Mouse (Mus musculus) large intestine, adult 2 months (tissue): ENCODE data around the gene Slc38a4. TPM values are rescaled to one million over a fixed set of nuclear protein-coding genes. Genes with fewer than 3 reads are reported as not detected.

Experiments
- DNase-seq: peaks from one replicate; pipeline ENCODE4 v3.0.0-alpha.2; 2012; ENCODE audit warnings: low read depth, low spot score
- whole genome bisulfite sequencing: fragments of 180-500 bp; shearing (Covaris S2); methylation state at CpG from one replicate; pipeline ENCODE4 v1.1.7; 2018; 5-methylcytosine and 5-hydroxymethylcytosine counted together
- polyA plus RNA-seq: library from polyadenylated mRNA; depleted of rRNA; stranded (reverse); fragments of >200 nt; gene quantifications from 2 replicates; pipeline ENCODE4 v1.2.3, GENCODE M21; 2012

The Slc38a4 gene
- polyA plus RNA-seq, 1 experiment = 0.30 TPM

GRCm38 (mm10) chr15:96985618-96986017, 70.1 kb downstream of the Slc38a4 start:
- 46% methylated on average over 8 of the region's 8 CpGs for WGBS

GRCm38 (mm10) chr15:96983581-96984330, 72.0 kb downstream of the Slc38a4 start:
- 71% methylated on average over 13 of the region's 13 CpGs for WGBS
- no peak for DNase-seq

More at GRCm38 (mm10) chr15:96985618-96986017, 70.1 kb downstream of the Slc38a4 start:
- DNase-seq = no peak

GRCm38 (mm10) chr15:96975125-96975524, 80.6 kb downstream of the Slc38a4 start:
- no peak for DNase-seq
- WGBS = 70% methylated on average over 9 of the region's 9 CpGs

- DNase-seq = no peak
- 87% methylated on average over 5 of the region's 5 CpGs for WGBS
These were observed 81.6 kb downstream of the Slc38a4 start for GRCm38 (mm10) chr15:96974131-96974530.

GRCm38 (mm10) chr15:96973370-96973769, 82.4 kb downstream of the Slc38a4 start:
- 94% methylated on average over 4 of the region's 4 CpGs for WGBS

GRCm38 (mm10) chr15:96972706-96973274, 83.0 kb downstream of the Slc38a4 start:
- WGBS = 81% methylated on average over 3 of the region's 3 CpGs
- no peak for DNase-seq

More at GRCm38 (mm10) chr15:96973370-96973769, 82.4 kb downstream of the Slc38a4 start:
- DNase-seq = no peak

GRCm38 (mm10) chr15:96971906-96972305, 83.8 kb downstream of the Slc38a4 start:
- 85% methylated on average over 9 of the region's 9 CpGs for WGBS
- DNase-seq = no peak

- DNase-seq = no peak
- 64% methylated on average over 4 of the region's 4 CpGs for WGBS
These were observed 86.0 kb downstream of the Slc38a4 start for GRCm38 (mm10) chr15:96969792-96970191.

- no peak for DNase-seq
- WGBS = 76% methylated on average over 11 of the region's 11 CpGs
These were observed 87.0 kb downstream of the Slc38a4 start for GRCm38 (mm10) chr15:96968741-96969140.

- DNase-seq = no peak
- WGBS = 93% methylated on average over 3 of the region's 3 CpGs
These were observed 89.4 kb downstream of the Slc38a4 start for GRCm38 (mm10) chr15:96966326-96966725.

- DNase-seq = no peak
- WGBS = 75% methylated on average over 10 of the region's 10 CpGs
These were observed 92.0 kb downstream of the Slc38a4 start for GRCm38 (mm10) chr15:96963735-96964134.

- WGBS = 84% methylated on average over 8 of the region's 8 CpGs
These were observed 92.4 kb downstream of the Slc38a4 start for GRCm38 (mm10) chr15:96963318-96963717.

GRCm38 (mm10) chr15:96960343-96960742, 95.4 kb downstream of the Slc38a4 start:
- no peak for DNase-seq
- 59% methylated on average over 11 of the region's 11 CpGs for WGBS

More at GRCm38 (mm10) chr15:96963318-96963717, 92.4 kb downstream of the Slc38a4 start:
- DNase-seq = no peak

GRCm38 (mm10) chr15:96959247-96959646, 96.5 kb downstream of the Slc38a4 start:
- no peak for DNase-seq

GRCm38 (mm10) chr15:96956699-96957098, 99.1 kb downstream of the Slc38a4 start:
- WGBS = 54% methylated on average over 3 of the region's 3 CpGs
- no peak for DNase-seq

More at GRCm38 (mm10) chr15:96959247-96959646, 96.5 kb downstream of the Slc38a4 start:
- 67% methylated on average over 2 of the region's 2 CpGs for WGBS

- DNase-seq = no peak
- WGBS = 62% methylated on average over 6 of the region's 6 CpGs
These were observed 101.4 kb downstream of the Slc38a4 start for GRCm38 (mm10) chr15:96954389-96954788.

GRCm38 (mm10) chr15:96953938-96954238, 101.9 kb downstream of the Slc38a4 start:
- 26% methylated on average over 16 of the region's 16 CpGs for WGBS
- no peak for DNase-seq

- 25% methylated on average over 23 of the region's 23 CpGs for WGBS
- no peak for DNase-seq
These were observed 102.4 kb downstream of the Slc38a4 start for GRCm38 (mm10) chr15:96953112-96953937.

GRCm38 (mm10) chr15:96952488-96952887, 103.3 kb downstream of the Slc38a4 start:
- 57% methylated on average over 8 of the region's 8 CpGs for WGBS
- DNase-seq = no peak

- no peak for DNase-seq
- 66% methylated on average over 5 of the region's 5 CpGs for WGBS
These were observed 104.0 kb downstream of the Slc38a4 start for GRCm38 (mm10) chr15:96951783-96952182.
